Mouse (Mus musculus) bone marrow macrophage, adult 2 months (primary cell): ENCODE measurements around the gene Gstm1. TPM values are rescaled to one million over a fixed set of nuclear protein-coding genes. Genes with fewer than 3 reads are reported as not detected.
"Not testable (repeated sequence)": the region's sequence is repeated elsewhere in the genome, so short reads cannot be mapped to it uniquely, and the experiment has no call there.

Experiments
- H3K27ac ChIP-seq: 2 replicates; pipeline ENCODE4 v1.5.1; 2012; ENCODE audit warnings: low read depth, low read length; ENCODE audit not compliant: insufficient read depth
- H3K4me1 ChIP-seq: 2 replicates; pipeline ENCODE4 v1.6.1; 2012; ENCODE audit warnings: low read length; ENCODE audit not compliant: control insufficient read depth, insufficient read depth
- H3K4me3 ChIP-seq: 2 replicates; pipeline ENCODE4 v1.5.1; 2012; ENCODE audit warnings: mild to moderate bottlenecking, low read length, moderate library complexity; ENCODE audit not compliant: insufficient read depth
- CTCF ChIP-seq: IDR thresholded peaks from 2 replicates; pipeline ENCODE4 v1.5.1; 2012; ENCODE audit warnings: low read depth, mild to moderate bottlenecking, low read length, moderate library complexity
- POLR2A ChIP-seq: IDR thresholded peaks from 2 replicates; pipeline ENCODE4 v1.6.1; 2012; ENCODE audit warnings: mild to moderate bottlenecking, low read depth, low read length, borderline replicate concordance
- polyA plus RNA-seq: library from polyadenylated mRNA; stranded (reverse); fragments of >200 nt; gene quantifications from 2 replicates; pipeline ENCODE4 v1.2.4, GENCODE M21; 2012; ENCODE audit not compliant: missing spikeins, insufficient read depth, insufficient read length

Gstm1 gene
- polyA plus RNA-seq, 1 experiment, result 329 TPM

- Histone ChIP-seq H3K27ac (peak overlapping the region; percentile 92), H3K4me1 (peaks cover 29% of the 10 kb centered on the region), H3K4me3 (peak overlapping the region; percentile 39)
- TF ChIP-seq CTCF (no peak), POLR2A (no peak)
These were observed 532 bp upstream of the Gstm1 start for GRCm38 (mm10) chr3:108018190-108018820.

- H3K4me3 ChIP-seq, result peak overlapping the region; percentile 67
- not testable (repeated sequence) for H3K27ac ChIP-seq
- peaks cover 37% of the 10 kb centered on the region for H3K4me1 ChIP-seq
These were observed 1.3 kb downstream of the Gstm1 start for GRCm38 (mm10) chr3:108016468-108016867.

GRCm38 (mm10) chr3:108014974-108015346, 2.8 kb downstream of the Gstm1 start:
- H3K4me1 ChIP-seq, result peaks cover 47% of the 10 kb centered on the region
- H3K4me3 ChIP-seq, result no peak overlapping the region
- H3K27ac ChIP-seq, result no peak overlapping the region
- no peak for TF ChIP-seq POLR2A
- TF ChIP-seq CTCF, result no peak

GRCm38 (mm10) chr3:108014098-108014973, 3.4 kb downstream of the Gstm1 start:
- TF ChIP-seq CTCF (no peak), POLR2A (no peak)

GRCm38 (mm10) chr3:108013331-108013871, 4.4 kb downstream of the Gstm1 start:
- H3K27ac ChIP-seq, result peak overlapping the region; percentile 87
- peak overlapping the region; percentile 8; the same call in 1 of the 2 replicates for H3K4me3 ChIP-seq
- TF ChIP-seq CTCF (no peak), POLR2A (no peak)
- H3K4me1 ChIP-seq, result peaks cover 37% of the 10 kb centered on the region

More at GRCm38 (mm10) chr3:108014098-108014973, 3.4 kb downstream of the Gstm1 start:
- H3K27ac ChIP-seq, result peak overlapping the region; percentile 87
- peaks cover 45% of the 10 kb centered on the region for H3K4me1 ChIP-seq
- H3K4me3 ChIP-seq, result no peak overlapping the region

- H3K4me3 ChIP-seq, result no peak overlapping the region
- no peak overlapping the region for H3K27ac ChIP-seq
- H3K4me1 ChIP-seq, result peaks cover 35% of the 10 kb centered on the region
- TF ChIP-seq CTCF (no peak), POLR2A (no peak)
These were observed 6.2 kb downstream of the Gstm1 start for GRCm38 (mm10) chr3:108011558-108011957.

GRCm38 (mm10) chr3:108010286-108010685, 7.5 kb downstream of the Gstm1 start:
- no peak overlapping the region for H3K4me3 ChIP-seq
- no peak overlapping the region for H3K27ac ChIP-seq
- no peak for TF ChIP-seq POLR2A
- TF ChIP-seq CTCF, result no peak
- H3K4me1 ChIP-seq, result peaks cover 38% of the 10 kb centered on the region

GRCm38 (mm10) chr3:108002021-108002420, 15.8 kb downstream of the Gstm1 start:
- Histone ChIP-seq H3K27ac (no peak overlapping the region), H3K4me1 (peaks cover 7% of the 10 kb centered on the region), H3K4me3 (no peak overlapping the region)
- TF ChIP-seq POLR2A, result no peak
- TF ChIP-seq CTCF, result no peak

GRCm38 (mm10) chr3:107999491-107999890, 18.3 kb downstream of the Gstm1 start:
- 0 out of 2 replicates have a peak, but pooled peaks cover 3% of the 10 kb centered on the region for H3K4me1 ChIP-seq
- TF ChIP-seq CTCF (no peak), POLR2A (no peak)
- no peak overlapping the region for H3K4me3 ChIP-seq
- no peak overlapping the region for H3K27ac ChIP-seq

- no peak for TF ChIP-seq POLR2A
- no peak for TF ChIP-seq CTCF
These were observed 19.2 kb downstream of the Gstm1 start for GRCm38 (mm10) chr3:107998591-107998990.

More at GRCm38 (mm10) chr3:107998591-107998990, 19.2 kb downstream of the Gstm1 start:
- Histone ChIP-seq H3K4me1 (0 out of 2 replicates have a peak, but pooled peaks cover 3% of the 10 kb centered on the region), H3K4me3 (no peak overlapping the region), H3K27ac (no peak overlapping the region)
